Mouse (Mus musculus) heart, postnatal 0 days (tissue): Measurements from ENCODE around the gene Vps33a. TPM values are rescaled to one million over a fixed set of nuclear protein-coding genes. Genes with fewer than 3 reads are reported as not detected.
A peak's percentile ranks its signal among the peaks of the same experiment; 100 is the strongest.

Source experiments
- ATAC-seq: fragments of 200-750 bp; cut with Nextera tagmentation; 2 replicates; pipeline ENCODE4 v1.8.0; 2017; ENCODE audit warnings: low read depth, moderate number of reproducible peaks, moderate library complexity; ENCODE audit not compliant: insufficient read depth
- DNase-seq: peaks from one replicate; pipeline ENCODE4 v3.0.0-alpha.2; 2016; ENCODE audit warnings: low spot score
- H3K27ac ChIP-seq: fragments of 300-500 bp; sonication (generic); 2 replicates; pipeline ENCODE4 v1.5.1; 2014; ENCODE audit warnings: low read depth, mild to moderate bottlenecking
- H3K27me3 ChIP-seq: fragments of 300-500 bp; sonication (generic); 2 replicates; pipeline ENCODE4 v1.6.1; 2014; ENCODE audit warnings: low read length, mixed read lengths; ENCODE audit not compliant: control insufficient read depth, insufficient read depth
- H3K36me3 ChIP-seq: fragments of 300-500 bp; sonication (generic); replicated peaks from 2 replicates; pipeline ENCODE4 v1.6.1; 2014; ENCODE audit warnings: low read length, mixed read lengths; ENCODE audit not compliant: control insufficient read depth, insufficient read depth
- H3K4me1 ChIP-seq: fragments of 300-500 bp; sonication (generic); 2 replicates; pipeline ENCODE4 v1.6.1; 2014; ENCODE audit warnings: antibody characterized with exemption; ENCODE audit not compliant: control insufficient read depth, insufficient read depth
- H3K4me2 ChIP-seq: fragments of 300-500 bp; sonication (generic); 2 replicates; pipeline ENCODE4 v1.6.1; 2014; ENCODE audit warnings: low read depth, mild to moderate bottlenecking, low read length, moderate library complexity
- H3K4me3 ChIP-seq: fragments of 300-500 bp; sonication (generic); 2 replicates; pipeline ENCODE4 v1.5.1; 2014; ENCODE audit warnings: low read depth, low read length
- H3K9ac ChIP-seq: fragments of 300-500 bp; sonication (generic); replicated peaks from 2 replicates; pipeline ENCODE4 v1.6.1; 2014; ENCODE audit warnings: low read depth, low read length, mixed read lengths
- H3K9me3 ChIP-seq: fragments of 300-500 bp; sonication (generic); replicated peaks from 2 replicates; pipeline ENCODE4 v1.6.1; 2016; ENCODE audit warnings: low read length; ENCODE audit not compliant: control insufficient read depth
- CTCF ChIP-seq: IDR thresholded peaks from 2 replicates; pipeline ENCODE4 v1.5.1; 2016; ENCODE audit warnings: antibody characterized with exemption, control low read depth, low read depth
- EP300 ChIP-seq: IDR thresholded peaks from 2 replicates; pipeline ENCODE4 v1.6.1; 2016; ENCODE audit warnings: antibody characterized with exemption, low read depth
- WGBS: fragments of 180-500 bp; shearing (Covaris S2); extraction: QIAGEN DNeasy Blood & Tissue Kit; methylation state at CpG from one replicate; pipeline ENCODE4 v1.1.7; 2014; 5-methylcytosine and 5-hydroxymethylcytosine counted together
- polyA plus RNA-seq: library from polyadenylated mRNA; unstranded; fragments of >200 nt; fragmentation: Nextera tagmentation; extraction: Ambion mirVana; gene quantifications from 2 replicates; pipeline ENCODE4 v1.2.1, GENCODE M21; 2015
- total RNA-seq: library from RNA; depleted of rRNA; stranded (reverse); fragments of >200 nt; gene quantifications from 2 replicates; pipeline ENCODE4 v1.2.3, GENCODE M21; 2014; ENCODE audit warnings: low replicate concordance

The Vps33a gene
- total and polyA plus RNA-seq, 2 experiments from 2014 or later: 17.5 to 42.7 TPM

GRCm38 (mm10) chr5:123525281-123525680, 47.6 kb downstream of the Vps33a start, which contains the start of gene Gm49027:
Gm49027 (minus strand) TSS chr5:123525488.
- DNase-seq: no peak
- no peaks in the 10 kb centered on the region for H3K27me3 ChIP-seq
- H3K36me3 ChIP-seq: peaks cover 15% of the 10 kb centered on the region
- H3K9ac ChIP-seq: no peak within 1 kb of the TSS
- no peak for ATAC-seq
- 0 out of 2 replicates have a peak, but pooled peaks cover 9% of the 10 kb centered on the region for H3K4me1 ChIP-seq
- H3K4me2 ChIP-seq: peak within 1 kb of the TSS; percentile 83
- peak within 1 kb of the TSS; percentile 78 for H3K4me3 ChIP-seq
- WGBS: 80% methylated on average over 7 of the region's 7 CpGs
- TF ChIP-seq CTCF (no peak), EP300 (no peak)
- no peak within 1 kb of the TSS for H3K27ac ChIP-seq
- no peaks in the 10 kb centered on the region for H3K9me3 ChIP-seq

- TF ChIP-seq CTCF (0 out of 2 replicates have a peak, but pooled peaks have one; percentile 12), EP300 (no peak)
- H3K9me3 ChIP-seq: no peaks in the 10 kb centered on the region
- ATAC-seq: peak; percentile 94
- H3K27ac ChIP-seq: no peak overlapping the region
- under 1% methylated on average over 17 of the region's 27 CpGs for WGBS
- no peak for DNase-seq
- peaks cover 12% of the 10 kb centered on the region for H3K36me3 ChIP-seq
- 0 out of 2 replicates have a peak, but pooled peaks cover 9% of the 10 kb centered on the region for H3K4me1 ChIP-seq
- H3K4me3 ChIP-seq: peak overlapping the region; percentile 78
- no peaks in the 10 kb centered on the region for H3K27me3 ChIP-seq
- H3K9ac ChIP-seq: no peak overlapping the region
- H3K4me2 ChIP-seq: peak overlapping the region; percentile 83
Measured at GRCm38 (mm10) chr5:123524393-123524750, 48.5 kb downstream of the Vps33a start.

- H3K4me1 ChIP-seq: 0 out of 2 replicates have a peak, but pooled peaks cover 9% of the 10 kb centered on the region
- H3K9me3 ChIP-seq: no peaks in the 10 kb centered on the region
- WGBS: under 1% methylated on average over 81 of the region's 82 CpGs
- TF ChIP-seq CTCF: no peak
- no peak for TF ChIP-seq EP300
- H3K4me2 ChIP-seq: peak within 1 kb of the TSS; percentile 83
- H3K27ac ChIP-seq: peak within 1 kb of the TSS; percentile 64
- no peaks in the 10 kb centered on the region for H3K27me3 ChIP-seq
- H3K36me3 ChIP-seq: peaks cover 11% of the 10 kb centered on the region; the same call in 1 of the 2 replicates
- H3K9ac ChIP-seq: peak within 1 kb of the TSS; percentile 66
- peak within 1 kb of the TSS; percentile 78 for H3K4me3 ChIP-seq
- ATAC-seq: peak; percentile 99
- DNase-seq: peak; percentile 99
Measured at GRCm38 (mm10) chr5:123523692-123524392, 49.0 kb downstream of the Vps33a start, which contains the start of gene Diablo. Diablo (minus strand) TSS chr5:123524176.

- no peak overlapping the region for H3K4me3 ChIP-seq
- H3K9me3 ChIP-seq: no peaks in the 10 kb centered on the region
- TF ChIP-seq CTCF: no peak
- H3K9ac ChIP-seq: no peak overlapping the region
- H3K27me3 ChIP-seq: no peaks in the 10 kb centered on the region
- WGBS: 64% methylated on average over 1 of the region's 1 CpGs
- peaks cover 27% of the 10 kb centered on the region for H3K36me3 ChIP-seq
- H3K4me2 ChIP-seq: no peak overlapping the region
- ATAC-seq (no peak), DNase-seq (no peak)
- no peak overlapping the region for H3K27ac ChIP-seq
- H3K4me1 ChIP-seq: 0 out of 2 replicates have a peak, but pooled peaks cover 9% of the 10 kb centered on the region
Measured at GRCm38 (mm10) chr5:123522166-123522565, 50.7 kb downstream of the Vps33a start.

- H3K9me3 ChIP-seq: no peaks in the 10 kb centered on the region
- H3K9ac ChIP-seq: no peak overlapping the region
- TF ChIP-seq EP300: no peak
- TF ChIP-seq CTCF: no peak
- H3K4me1 ChIP-seq: 0 out of 2 replicates have a peak, but pooled peaks cover 9% of the 10 kb centered on the region
- H3K27ac ChIP-seq: no peak overlapping the region
- WGBS: 100% methylated on average over 1 of the region's 1 CpGs
- no peaks in the 10 kb centered on the region for H3K27me3 ChIP-seq
- DNase-seq (no peak), ATAC-seq (no peak)
- no peak overlapping the region for H3K4me2 ChIP-seq
- no peak overlapping the region for H3K4me3 ChIP-seq
- H3K36me3 ChIP-seq: peaks cover 32% of the 10 kb centered on the region
Measured at GRCm38 (mm10) chr5:123521621-123522020, 51.2 kb downstream of the Vps33a start.
